In the genomic region with DNA sequence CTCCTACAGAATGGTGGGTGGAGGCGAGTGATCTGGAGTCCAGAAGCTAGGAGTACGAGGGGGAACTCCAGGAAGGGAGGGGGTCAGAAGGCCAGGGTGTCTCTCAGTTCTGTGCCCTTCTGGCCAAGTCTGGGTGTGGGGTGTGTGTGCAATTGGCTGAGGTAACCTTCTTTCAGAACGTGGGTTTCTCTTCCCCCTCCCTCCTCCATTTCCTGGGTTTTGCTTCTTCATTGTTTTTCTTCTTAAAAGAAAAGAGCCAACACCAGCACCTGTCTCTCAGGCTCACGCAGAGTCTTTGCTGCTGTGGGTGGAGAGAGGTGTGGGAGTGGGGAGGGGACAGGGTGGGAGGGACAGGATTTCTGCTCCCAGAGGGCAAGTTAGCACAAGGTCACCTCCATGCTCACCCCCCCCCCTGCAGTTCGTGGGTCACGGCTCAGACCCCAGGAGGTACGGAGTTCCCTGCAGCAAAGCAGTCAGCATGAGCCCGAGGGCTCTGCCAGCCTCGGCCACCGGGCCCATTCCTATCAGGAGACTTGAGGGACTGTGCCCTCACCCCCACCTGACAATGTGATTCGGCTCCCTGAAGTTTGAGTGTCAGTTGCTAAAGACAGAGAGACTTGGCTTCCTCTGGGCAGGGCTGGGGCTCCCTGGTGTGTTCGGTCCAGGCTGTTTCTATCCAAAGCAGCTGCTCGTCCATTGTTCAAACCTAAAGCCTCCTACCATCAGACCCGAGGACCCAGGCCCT, we compare ENCODE assay signal across 9 mouse cellular contexts.
"Had no signal": no experiment of that assay in that cellular context is flagged by ENCODE, and none has a peak within 500 bp of the region (broad histone marks: within the 10 kb centered on the region; RNA-seq: fewer than 3 reads in every experiment).

No protein-coding gene starts in this region.

- H3K9me3 ChIP-seq: kidney, embryonic 15.5 days; limb, embryonic 13.5 days had no signal

- H3K4me1 ChIP-seq: limb, embryonic 13.5 days had no signal

- H3K27ac ChIP-seq: kidney, embryonic 15.5 days; limb, embryonic 13.5 days; liver, embryonic 14.5 days; stomach, postnatal 0 days had no signal

- H3K9ac ChIP-seq: kidney, embryonic 15.5 days; limb, embryonic 13.5 days; liver, embryonic 14.5 days had no signal

- H3K4me2 ChIP-seq: kidney, embryonic 15.5 days; limb, embryonic 13.5 days had no signal

- H3K4me3 ChIP-seq: kidney, embryonic 15.5 days; limb, embryonic 13.5 days had no signal

- H3K36me3 ChIP-seq: kidney, embryonic 15.5 days; limb, embryonic 13.5 days had no signal

- DNase-seq: kidney, postnatal 14 days; left cerebral cortex, postnatal 4 days; lung, adult 18-20 months; midbrain, embryonic 14.5 days; thymus, postnatal 4 days had no signal
